Mouse (Mus musculus): ENCODE results near the gene Gm36079. TPM values are rescaled to one million over a fixed set of nuclear protein-coding genes. Genes with fewer than 3 reads are reported as not detected.
"Not testable (repeated sequence)": the region's sequence is repeated elsewhere in the genome, so short reads cannot be mapped to it uniquely, and the experiment has no call there.

Gene Gm36079
- polyA plus RNA-seq (2014; fragmentation: Nextera tagmentation; extraction: Ambion mirVana) = not detected in 2 replicates

- ATAC-seq (ENCODE audit: low read depth); H3K4me1 ChIP-seq (ENCODE audit: control insufficient read depth, insufficient read depth, low read length); H3K36me3 ChIP-seq (ENCODE audit: control insufficient read depth, insufficient read depth, low read length); H3K4me2 ChIP-seq (ENCODE audit: low read depth, low read length); H3K27ac ChIP-seq (replicated peaks; ENCODE audit: low read depth, low read length); H3K4me3 ChIP-seq (ENCODE audit: low read depth, low read length); H3K9me3 ChIP-seq (ENCODE audit: control insufficient read depth, low read length); H3K9ac ChIP-seq (ENCODE audit: low read depth, low read length); DNase-seq (ENCODE audit: low spot score): not testable (repeated sequence)
- WGBS = no CpG with 5 or more reads among the region's 17 CpGs
- H3K27me3 ChIP-seq (replicated peaks; ENCODE audit: control insufficient read depth, insufficient read depth, low read length) = peaks cover 14% of the 10 kb centered on the region
Observed at GRCm38 (mm10) chr13:120026911-120027310, at the start of gene Gm36079. TSS of gene Gm36079 (minus strand) at chr13:120027011.

- no CpG with 5 or more reads among the region's 13 CpGs for WGBS
- DNase-seq (ENCODE audit: low spot score); H3K27ac ChIP-seq (replicated peaks; ENCODE audit: low read depth, low read length); ATAC-seq (ENCODE audit: low read depth); H3K4me3 ChIP-seq (ENCODE audit: low read depth, low read length); H3K9me3 ChIP-seq (ENCODE audit: control insufficient read depth, low read length); H3K27me3 ChIP-seq (replicated peaks; ENCODE audit: control insufficient read depth, insufficient read depth, low read length); H3K9ac ChIP-seq (ENCODE audit: low read depth, low read length); H3K36me3 ChIP-seq (ENCODE audit: control insufficient read depth, insufficient read depth, low read length); H3K4me1 ChIP-seq (ENCODE audit: control insufficient read depth, insufficient read depth, low read length); H3K4me2 ChIP-seq (ENCODE audit: low read depth, low read length): not testable (repeated sequence)
Observed at GRCm38 (mm10) chr13:120070878-120071277, 44.1 kb upstream of the Gm36079 start.

- not testable (repeated sequence) for H3K27me3 ChIP-seq (replicated peaks; ENCODE audit: control insufficient read depth, insufficient read depth, low read length); H3K27ac ChIP-seq (replicated peaks; ENCODE audit: low read depth, low read length); H3K36me3 ChIP-seq (ENCODE audit: control insufficient read depth, insufficient read depth, low read length); H3K4me3 ChIP-seq (ENCODE audit: low read depth, low read length); H3K4me1 ChIP-seq (ENCODE audit: control insufficient read depth, insufficient read depth, low read length); H3K9me3 ChIP-seq (ENCODE audit: control insufficient read depth, low read length); H3K9ac ChIP-seq (ENCODE audit: low read depth, low read length); DNase-seq (ENCODE audit: low spot score); ATAC-seq (ENCODE audit: low read depth); H3K4me2 ChIP-seq (ENCODE audit: low read depth, low read length)
- no CpG with 5 or more reads among the region's 12 CpGs for WGBS
Observed at GRCm38 (mm10) chr13:120070012-120070598, 43.3 kb upstream of the Gm36079 start.

GRCm38 (mm10) chr13:120063439-120064089 lies 36.8 kb upstream of the Gm36079 start:
- not testable (repeated sequence) for H3K4me3 ChIP-seq (ENCODE audit: low read depth, low read length); H3K36me3 ChIP-seq (ENCODE audit: control insufficient read depth, insufficient read depth, low read length); H3K27me3 ChIP-seq (replicated peaks; ENCODE audit: control insufficient read depth, insufficient read depth, low read length); H3K27ac ChIP-seq (replicated peaks; ENCODE audit: low read depth, low read length); H3K9ac ChIP-seq (ENCODE audit: low read depth, low read length); H3K4me2 ChIP-seq (ENCODE audit: low read depth, low read length); H3K4me1 ChIP-seq (ENCODE audit: control insufficient read depth, insufficient read depth, low read length); H3K9me3 ChIP-seq (ENCODE audit: control insufficient read depth, low read length); DNase-seq (ENCODE audit: low spot score)
- no CpG with 5 or more reads among the region's 22 CpGs for WGBS
- peak; percentile 85; the same call in 1 of the 2 replicates for ATAC-seq (ENCODE audit: low read depth)

- H3K4me3 ChIP-seq (ENCODE audit: low read depth, low read length); H3K27me3 ChIP-seq (replicated peaks; ENCODE audit: control insufficient read depth, insufficient read depth, low read length); H3K4me2 ChIP-seq (ENCODE audit: low read depth, low read length); H3K9ac ChIP-seq (ENCODE audit: low read depth, low read length); H3K36me3 ChIP-seq (ENCODE audit: control insufficient read depth, insufficient read depth, low read length); H3K9me3 ChIP-seq (ENCODE audit: control insufficient read depth, low read length); ATAC-seq (ENCODE audit: low read depth); H3K4me1 ChIP-seq (ENCODE audit: control insufficient read depth, insufficient read depth, low read length); H3K27ac ChIP-seq (replicated peaks; ENCODE audit: low read depth, low read length); DNase-seq (ENCODE audit: low spot score): not testable (repeated sequence)
- WGBS = no CpG with 5 or more reads among the region's 4 CpGs
Observed at GRCm38 (mm10) chr13:120062903-120063302, 36.1 kb upstream of the Gm36079 start.

- H3K9ac ChIP-seq (ENCODE audit: low read depth, low read length); H3K9me3 ChIP-seq (ENCODE audit: control insufficient read depth, low read length); ATAC-seq (ENCODE audit: low read depth); H3K4me2 ChIP-seq (ENCODE audit: low read depth, low read length); H3K36me3 ChIP-seq (ENCODE audit: control insufficient read depth, insufficient read depth, low read length); H3K27ac ChIP-seq (replicated peaks; ENCODE audit: low read depth, low read length); DNase-seq (ENCODE audit: low spot score); H3K4me3 ChIP-seq (ENCODE audit: low read depth, low read length); H3K4me1 ChIP-seq (ENCODE audit: control insufficient read depth, insufficient read depth, low read length); H3K27me3 ChIP-seq (replicated peaks; ENCODE audit: control insufficient read depth, insufficient read depth, low read length): not testable (repeated sequence)
Observed at GRCm38 (mm10) chr13:120052085-120052484, 25.3 kb upstream of the Gm36079 start, which contains the start of gene Gm21188. TSS of gene Gm21188 (minus strand) at chr13:120052194.

GRCm38 (mm10) chr13:120048608-120049007 lies 21.8 kb upstream of the Gm36079 start:
- not testable (repeated sequence) for H3K4me2 ChIP-seq (ENCODE audit: low read depth, low read length); DNase-seq (ENCODE audit: low spot score); H3K4me1 ChIP-seq (ENCODE audit: control insufficient read depth, insufficient read depth, low read length); H3K9ac ChIP-seq (ENCODE audit: low read depth, low read length); ATAC-seq (ENCODE audit: low read depth); H3K36me3 ChIP-seq (ENCODE audit: control insufficient read depth, insufficient read depth, low read length); H3K9me3 ChIP-seq (ENCODE audit: control insufficient read depth, low read length); H3K27me3 ChIP-seq (replicated peaks; ENCODE audit: control insufficient read depth, insufficient read depth, low read length); H3K27ac ChIP-seq (replicated peaks; ENCODE audit: low read depth, low read length); H3K4me3 ChIP-seq (ENCODE audit: low read depth, low read length)
- no CpG with 5 or more reads among the region's 5 CpGs for WGBS

GRCm38 (mm10) chr13:120048186-120048585 lies 21.4 kb upstream of the Gm36079 start:
- not testable (repeated sequence) for H3K36me3 ChIP-seq (ENCODE audit: control insufficient read depth, insufficient read depth, low read length); H3K4me1 ChIP-seq (ENCODE audit: control insufficient read depth, insufficient read depth, low read length); H3K4me2 ChIP-seq (ENCODE audit: low read depth, low read length); H3K4me3 ChIP-seq (ENCODE audit: low read depth, low read length); H3K27ac ChIP-seq (replicated peaks; ENCODE audit: low read depth, low read length); ATAC-seq (ENCODE audit: low read depth); H3K27me3 ChIP-seq (replicated peaks; ENCODE audit: control insufficient read depth, insufficient read depth, low read length); DNase-seq (ENCODE audit: low spot score); H3K9me3 ChIP-seq (ENCODE audit: control insufficient read depth, low read length); H3K9ac ChIP-seq (ENCODE audit: low read depth, low read length)
- no CpG with 5 or more reads among the region's 2 CpGs for WGBS
